Mouse (Mus musculus) heart, embryonic 15.5 days (tissue): ENCODE measurements around the gene Pold1. TPM values are rescaled to one million over a fixed set of nuclear protein-coding genes. Genes with fewer than 3 reads are reported as not detected.

Experiments used
- ATAC-seq: fragments of 200-750 bp; cut with Nextera tagmentation; replicated peaks from 2 replicates; pipeline ENCODE4 v1.8.0; 2017; ENCODE audit warnings: low read depth, moderate TSS enrichment; ENCODE audit not compliant: insufficient number of reproducible peaks, insufficient read depth, low FRiP score
- H3K27ac ChIP-seq: fragments of 300-500 bp; sonication (generic); 2 replicates; pipeline ENCODE4 v1.5.1; 2015; ENCODE audit warnings: mild to moderate bottlenecking, inconsistent platforms
- H3K27me3 ChIP-seq: fragments of 300-500 bp; sonication (generic); 2 replicates; pipeline ENCODE4 v1.6.1; 2015; ENCODE audit warnings: inconsistent platforms
- H3K36me3 ChIP-seq: fragments of 300-500 bp; sonication (generic); 2 replicates; pipeline ENCODE4 v1.6.1; 2015; ENCODE audit warnings: mild to moderate bottlenecking, inconsistent platforms
- H3K4me1 ChIP-seq: fragments of 300-500 bp; sonication (generic); replicated peaks from 2 replicates; pipeline ENCODE4 v1.6.1; 2015; ENCODE audit warnings: inconsistent platforms
- H3K4me2 ChIP-seq: fragments of 300-500 bp; sonication (generic); 2 replicates; pipeline ENCODE4 v1.6.1; 2015; ENCODE audit warnings: inconsistent platforms, mild to moderate bottlenecking, moderate library complexity
- H3K4me3 ChIP-seq: fragments of 300-500 bp; sonication (generic); 2 replicates; pipeline ENCODE4 v1.5.1; 2015; ENCODE audit warnings: mild to moderate bottlenecking, inconsistent platforms
- H3K9ac ChIP-seq: fragments of 300-500 bp; sonication (generic); 2 replicates; pipeline ENCODE4 v1.6.1; 2015; ENCODE audit warnings: mild to moderate bottlenecking, inconsistent platforms
- H3K9me3 ChIP-seq: fragments of 300-500 bp; sonication (generic); replicated peaks from 2 replicates; pipeline ENCODE4 v1.6.1; 2016; ENCODE audit warnings: inconsistent platforms
- WGBS: fragments of 180-500 bp; shearing (Covaris S2); methylation state at CpG from one replicate; pipeline ENCODE4 v1.1.7; 2015; ENCODE audit warnings: mixed read lengths; 5-methylcytosine and 5-hydroxymethylcytosine counted together
- polyA plus RNA-seq: library from polyadenylated mRNA; unstranded; fragments of >200 nt; fragmentation: Nextera tagmentation; extraction: Ambion mirVana; gene quantifications from 2 replicates; pipeline ENCODE4 v1.2.1, GENCODE M21; 2015

The Pold1 gene
- 41.7 and 66.9 TPM in 2 replicates for polyA plus RNA-seq

DNA sequence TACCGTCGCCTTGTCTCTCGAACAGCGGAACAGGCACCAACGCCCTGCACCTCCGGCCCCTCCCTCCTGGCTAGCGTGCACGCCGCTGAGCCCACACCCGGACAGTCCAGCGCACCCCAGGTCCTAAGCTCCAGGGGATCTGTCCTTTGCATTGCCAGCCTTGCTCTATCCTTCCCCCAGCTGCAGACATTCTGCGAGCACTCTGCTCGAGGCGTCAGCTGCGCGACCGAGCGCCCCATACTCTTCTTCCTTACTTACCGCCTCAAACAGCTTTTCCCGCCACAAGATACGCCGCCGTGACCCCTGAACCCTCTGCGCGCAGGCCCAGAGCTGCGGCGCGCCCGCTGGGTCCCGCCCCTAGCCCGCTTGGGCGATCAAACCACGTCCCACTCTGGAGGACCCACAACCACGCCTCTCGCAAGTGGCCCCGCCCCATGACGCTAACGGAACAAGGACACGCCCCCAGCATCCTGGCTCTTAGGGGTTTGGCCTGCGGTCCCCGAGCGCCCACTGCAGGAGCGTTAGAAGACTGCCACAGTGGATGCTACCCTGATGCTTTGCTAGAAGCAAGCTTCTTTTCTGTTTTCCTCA, at the start of gene Pold1:
Gene Pold1 (minus strand): TSS at position 353 of the 591 bp plus-strand sequence.
- Histone ChIP-seq H3K27me3 (no peaks in the 10 kb centered on the region), H3K4me3 (peak within 1 kb of the TSS; percentile 68), H3K27ac (peak within 1 kb of the TSS; percentile 73), H3K9me3 (no peaks in the 10 kb centered on the region), H3K9ac (peak within 1 kb of the TSS; percentile 62), H3K4me1 (peaks cover 27% of the 10 kb centered on the region), H3K36me3 (peaks cover 31% of the 10 kb centered on the region), H3K4me2 (peak within 1 kb of the TSS; percentile 80)
- ATAC-seq = peak; percentile 95
- under 1% methylated on average over 43 of the region's 43 CpGs for WGBS

DNA sequence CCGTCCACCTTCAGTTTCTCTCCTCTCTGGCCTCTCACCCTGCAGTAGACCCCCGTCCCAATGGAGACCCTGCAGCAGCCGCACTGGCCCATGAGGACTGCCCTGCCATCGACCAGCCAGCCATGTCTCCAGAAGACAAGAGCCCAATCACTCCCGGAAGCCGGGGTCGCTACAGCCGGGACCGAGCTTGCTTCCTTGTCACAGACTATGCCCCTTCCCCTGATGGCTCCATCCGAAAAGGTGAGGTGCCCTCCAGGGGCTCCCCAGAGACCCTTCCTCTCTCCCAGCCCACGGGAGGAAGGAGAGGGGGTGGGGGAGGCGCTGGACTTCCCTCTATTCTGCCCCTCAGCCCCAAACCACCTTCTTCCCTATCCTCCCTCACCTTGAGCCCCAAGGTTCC, 49.7 kb upstream of the Pold1 start:
- no peak for ATAC-seq
- Histone ChIP-seq H3K4me1 (peaks cover 5% of the 10 kb centered on the region; the same call in 1 of the 2 replicates), H3K4me2 (no peak overlapping the region), H3K9ac (no peak overlapping the region), H3K27me3 (peaks cover 60% of the 10 kb centered on the region), H3K27ac (no peak overlapping the region), H3K4me3 (no peak overlapping the region), H3K36me3 (no peaks in the 10 kb centered on the region), H3K9me3 (no peaks in the 10 kb centered on the region)
- WGBS = 78% methylated on average over 12 of the region's 12 CpGs

DNA sequence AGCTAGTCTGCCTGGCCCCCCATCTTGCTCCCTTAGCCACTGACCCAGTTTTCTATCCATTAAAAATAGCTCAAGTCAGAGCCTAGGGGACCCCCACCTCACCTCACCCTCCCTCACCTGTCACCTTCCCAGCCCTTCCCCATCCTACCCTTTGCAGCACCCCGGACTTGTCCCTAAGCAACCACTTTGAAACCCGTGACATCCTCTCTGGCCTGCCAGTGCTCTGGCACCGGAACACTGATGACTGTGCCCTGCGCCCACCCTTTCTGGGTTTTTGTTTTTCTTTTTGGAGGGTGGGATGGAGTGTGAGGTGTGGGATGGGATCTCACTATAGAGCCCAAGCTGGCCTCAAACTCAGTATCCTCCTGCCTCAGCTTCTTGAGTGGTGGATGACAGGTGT, 49.0 kb upstream of the Pold1 start:
- Histone ChIP-seq H3K27me3 (peaks cover 60% of the 10 kb centered on the region), H3K36me3 (no peaks in the 10 kb centered on the region), H3K4me3 (no peak overlapping the region), H3K9ac (no peak overlapping the region), H3K27ac (no peak overlapping the region), H3K4me2 (no peak overlapping the region), H3K4me1 (peaks cover 5% of the 10 kb centered on the region; the same call in 1 of the 2 replicates), H3K9me3 (no peaks in the 10 kb centered on the region)
- 82% methylated on average over 4 of the region's 4 CpGs for WGBS
- no peak for ATAC-seq

DNA sequence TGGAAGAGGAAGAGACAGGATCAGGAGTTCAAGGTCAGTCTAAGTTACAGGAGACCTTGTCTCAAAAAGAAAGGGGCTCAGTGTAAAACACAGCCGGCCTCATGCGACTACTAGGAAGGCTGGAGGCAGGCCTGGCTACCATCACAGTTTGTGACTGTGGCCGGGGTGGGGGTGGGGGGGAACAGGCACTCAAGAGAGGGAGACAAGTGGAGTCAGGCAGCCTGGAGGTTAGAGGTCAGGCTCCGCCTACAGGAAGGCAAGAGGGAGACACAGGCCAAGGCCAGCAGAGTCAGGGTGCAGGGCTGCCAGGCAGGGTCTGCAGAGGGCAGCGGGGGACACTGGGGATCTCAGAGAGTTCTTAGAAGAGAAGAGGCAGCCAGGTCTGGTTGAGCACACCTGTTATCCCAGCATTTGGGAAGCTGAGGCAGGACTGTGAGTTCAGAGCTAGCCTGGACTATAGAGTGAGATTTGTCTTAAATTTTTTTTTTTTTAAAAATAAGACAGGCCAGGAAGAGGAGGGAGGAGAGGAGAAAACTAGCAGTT, 48.4 kb upstream of the Pold1 start:
- peaks cover 60% of the 10 kb centered on the region for H3K27me3 ChIP-seq
- 42% methylated on average over 5 of the region's 5 CpGs for WGBS

DNA sequence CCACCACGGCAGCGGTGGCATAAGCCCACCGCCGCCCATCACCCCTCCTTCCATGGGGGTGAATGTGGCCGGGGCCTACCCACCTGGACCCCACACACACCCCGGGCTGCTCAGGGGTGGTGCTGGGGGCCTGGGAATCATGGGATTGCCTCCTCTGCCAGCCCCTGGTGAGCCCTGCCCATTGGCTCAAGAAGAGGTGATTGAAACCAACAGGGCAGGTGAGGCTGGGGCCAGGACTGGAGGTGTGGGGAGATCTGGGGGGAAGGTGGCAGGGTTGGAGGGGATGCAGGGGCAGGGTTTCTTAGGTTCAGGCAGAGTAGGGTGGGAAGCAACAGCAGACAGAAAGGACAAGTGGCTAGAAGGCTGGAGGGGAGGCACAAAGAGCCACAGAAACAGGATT, 47.4 kb upstream of the Pold1 start:
- Histone ChIP-seq H3K9me3 (no peaks in the 10 kb centered on the region), H3K36me3 (no peaks in the 10 kb centered on the region), H3K27ac (no peak overlapping the region), H3K4me3 (no peak overlapping the region), H3K9ac (no peak overlapping the region), H3K4me1 (peaks cover 12% of the 10 kb centered on the region), H3K27me3 (peaks cover 60% of the 10 kb centered on the region), H3K4me2 (no peak overlapping the region)
- WGBS = 87% methylated on average over 6 of the region's 6 CpGs
- ATAC-seq = no peak

More for the DNA sequence above, 48.4 kb upstream of the Pold1 start:
- no peak overlapping the region for H3K27ac ChIP-seq
- H3K4me1 ChIP-seq = peaks cover 5% of the 10 kb centered on the region; the same call in 1 of the 2 replicates
- ATAC-seq = no peak
- no peaks in the 10 kb centered on the region for H3K36me3 ChIP-seq
- H3K9me3 ChIP-seq = no peaks in the 10 kb centered on the region
- H3K4me3 ChIP-seq = no peak overlapping the region
- H3K9ac ChIP-seq = no peak overlapping the region
- no peak overlapping the region for H3K4me2 ChIP-seq

DNA sequence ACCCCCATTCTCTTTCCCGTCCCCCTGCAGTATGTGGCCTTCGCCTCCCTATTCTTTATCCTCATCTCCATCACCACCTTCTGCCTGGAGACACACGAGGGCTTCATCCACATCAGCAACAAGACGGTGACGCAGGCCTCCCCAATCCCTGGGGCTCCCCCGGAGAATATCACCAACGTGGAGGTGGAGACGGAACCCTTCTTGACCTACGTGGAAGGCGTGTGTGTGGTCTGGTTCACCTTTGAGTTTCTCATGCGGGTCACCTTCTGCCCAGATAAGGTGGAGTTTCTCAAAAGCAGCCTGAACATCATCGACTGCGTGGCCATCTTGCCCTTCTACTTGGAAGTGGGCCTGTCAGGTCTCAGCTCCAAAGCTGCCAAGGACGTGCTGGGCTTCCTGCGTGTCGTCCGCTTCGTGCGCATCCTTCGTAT, 46.5 kb upstream of the Pold1 start:
- Histone ChIP-seq H3K4me2 (no peak overlapping the region), H3K4me1 (peaks cover 20% of the 10 kb centered on the region), H3K4me3 (no peak overlapping the region), H3K27me3 (peaks cover 60% of the 10 kb centered on the region), H3K27ac (no peak overlapping the region), H3K9ac (no peak overlapping the region), H3K9me3 (no peaks in the 10 kb centered on the region), H3K36me3 (no peaks in the 10 kb centered on the region)
- 90% methylated on average over 20 of the region's 20 CpGs for WGBS
- no peak for ATAC-seq

DNA sequence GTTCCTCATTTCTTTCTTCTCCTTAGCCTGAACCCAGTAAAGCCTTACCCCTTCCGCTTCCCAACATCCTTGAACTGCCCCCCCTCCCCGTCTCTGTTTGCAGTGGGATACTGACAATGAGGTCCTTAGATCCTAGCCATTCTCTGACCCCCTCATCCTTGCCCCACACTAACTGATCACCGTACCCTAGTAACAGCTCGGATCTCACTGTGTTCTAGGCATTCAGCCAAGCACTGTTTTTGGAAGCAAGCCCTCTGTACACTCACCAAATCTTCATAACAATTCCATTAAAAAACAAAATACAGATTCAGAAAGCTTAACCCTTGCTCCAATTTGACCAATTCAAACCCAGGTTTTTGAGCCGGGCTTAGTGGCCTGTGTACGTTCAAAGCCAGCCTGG, 45.6 kb upstream of the Pold1 start:
- Histone ChIP-seq H3K4me1 (peaks cover 20% of the 10 kb centered on the region), H3K4me3 (no peak overlapping the region), H3K36me3 (no peaks in the 10 kb centered on the region), H3K4me2 (no peak overlapping the region), H3K9me3 (no peaks in the 10 kb centered on the region), H3K27ac (no peak overlapping the region), H3K27me3 (peaks cover 62% of the 10 kb centered on the region), H3K9ac (no peak overlapping the region)
- 58% methylated on average over 6 of the region's 6 CpGs for WGBS
- no peak for ATAC-seq

DNA sequence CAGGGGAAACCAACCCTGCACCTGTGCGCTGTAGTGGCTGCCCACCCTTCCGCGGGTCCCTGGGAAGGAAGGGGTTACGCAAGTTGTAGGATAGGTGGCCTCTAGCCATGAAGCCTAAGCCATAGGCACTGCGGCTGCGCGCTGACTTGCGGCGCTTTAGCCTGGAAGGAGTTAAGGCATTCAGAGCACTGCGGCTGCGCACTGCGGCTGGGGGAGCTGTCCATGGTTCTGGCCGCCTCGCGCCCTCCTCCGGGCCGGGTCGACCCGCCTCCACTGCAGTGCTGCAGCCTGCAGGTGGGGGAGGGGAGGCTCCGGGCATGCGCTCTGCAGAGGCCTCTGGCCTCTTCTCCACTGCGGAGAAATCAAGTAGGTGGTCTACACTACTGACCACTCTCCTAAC, 45.1 kb upstream of the Pold1 start:
- Histone ChIP-seq H3K27me3 (peaks cover 67% of the 10 kb centered on the region), H3K9me3 (no peaks in the 10 kb centered on the region), H3K36me3 (no peaks in the 10 kb centered on the region), H3K9ac (no peak overlapping the region), H3K27ac (no peak overlapping the region), H3K4me2 (peak overlapping the region; percentile 28; the same call in 1 of the 2 replicates), H3K4me3 (no peak overlapping the region), H3K4me1 (peaks cover 25% of the 10 kb centered on the region)
- under 1% methylated on average over 18 of the region's 22 CpGs for WGBS
- peak; percentile 51; the same call in 1 of the 2 replicates for ATAC-seq

DNA sequence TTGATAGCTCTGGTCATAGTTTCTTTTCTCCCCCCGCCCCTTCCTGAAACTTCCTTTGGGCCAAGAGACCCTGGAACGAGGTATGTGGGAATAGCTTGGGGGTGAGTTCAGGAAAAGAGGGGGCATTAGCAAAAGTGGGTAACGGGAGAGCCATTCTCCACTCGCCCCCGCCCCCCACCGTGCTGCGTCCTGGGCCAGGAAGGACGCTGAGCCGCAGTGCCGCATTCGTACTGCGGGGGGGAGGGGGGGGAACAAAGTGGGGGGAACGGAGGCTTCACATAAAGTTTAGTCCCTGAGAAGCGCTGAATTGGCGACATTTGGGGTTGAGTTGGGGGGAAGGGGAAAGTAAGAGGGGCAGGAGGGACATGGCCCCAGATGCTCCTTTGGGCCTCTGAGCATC, 44.4 kb upstream of the Pold1 start:
- Histone ChIP-seq H3K9me3 (no peaks in the 10 kb centered on the region), H3K4me3 (no peak overlapping the region), H3K27ac (no peak overlapping the region), H3K36me3 (no peaks in the 10 kb centered on the region), H3K4me2 (no peak overlapping the region), H3K27me3 (peaks cover 71% of the 10 kb centered on the region), H3K4me1 (peaks cover 28% of the 10 kb centered on the region), H3K9ac (no peak overlapping the region)
- ATAC-seq = no peak
- WGBS = 4% methylated on average over 15 of the region's 15 CpGs

DNA sequence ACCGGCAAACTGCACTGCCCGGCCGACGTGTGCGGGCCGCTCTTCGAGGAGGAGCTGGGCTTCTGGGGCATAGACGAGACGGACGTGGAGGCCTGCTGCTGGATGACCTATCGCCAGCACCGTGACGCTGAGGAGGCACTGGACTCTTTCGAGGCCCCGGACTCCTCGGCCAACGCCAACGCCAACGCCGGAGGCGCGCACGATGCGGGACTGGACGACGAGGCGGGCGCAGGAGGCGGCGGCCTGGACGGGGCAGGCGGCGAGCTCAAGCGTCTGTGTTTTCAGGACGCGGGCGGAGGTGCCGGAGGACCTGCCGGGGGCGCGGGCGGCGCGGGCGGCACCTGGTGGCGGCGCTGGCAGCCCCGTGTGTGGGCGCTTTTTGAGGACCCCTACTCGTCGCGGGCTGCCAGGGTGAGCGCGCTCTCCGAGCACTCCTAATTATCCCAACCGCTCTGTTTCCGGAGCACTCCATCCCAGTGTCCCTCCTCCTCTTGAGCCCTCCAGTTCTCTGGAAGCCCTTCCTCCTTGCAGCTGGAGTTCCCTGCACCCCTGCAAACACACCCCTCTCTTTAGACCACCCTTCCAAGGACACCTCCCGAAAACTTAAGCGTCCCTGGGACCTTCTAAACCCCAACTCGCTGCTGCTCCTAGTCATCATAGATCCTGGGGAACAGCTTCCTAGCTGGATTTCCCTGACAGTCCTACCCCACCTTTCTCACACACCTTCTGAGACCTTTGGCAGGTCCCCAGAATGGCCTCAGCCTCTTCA, 42.9 kb upstream of the Pold1 start:
- Histone ChIP-seq H3K9me3 (no peaks in the 10 kb centered on the region), H3K4me3 (peak overlapping the region; percentile 57), H3K27me3 (peaks cover 86% of the 10 kb centered on the region), H3K4me2 (peak overlapping the region; percentile 94), H3K27ac (no peak overlapping the region), H3K9ac (peak overlapping the region; percentile 27; the same call in 1 of the 2 replicates), H3K4me1 (peaks cover 33% of the 10 kb centered on the region), H3K36me3 (no peaks in the 10 kb centered on the region)
- no peak for ATAC-seq
- WGBS = under 1% methylated on average over 60 of the region's 60 CpGs
